12 mouse cellular contexts compared by ENCODE assay signal in genomic region chr17:31705271-31706020, GRCm38 (mm10). TPM values are rescaled to one million over a fixed set of nuclear protein-coding genes. Genes with fewer than 3 reads are reported as not detected.
DNase-seq lines count a peak whose midpoint lies in the region; ATAC-seq and TF ChIP-seq lines count a peak whose summit lies in the region.
"Had no signal": no experiment of that assay in that cellular context is flagged by ENCODE, and none has a peak within 500 bp of the region (broad histone marks: within the 10 kb centered on the region; RNA-seq: fewer than 3 reads in every experiment).

No protein-coding gene starts in this region.

- peak; percentile 79 for DNase-seq in kidney, adult 2 months
- DNase-seq in cerebellum, adult 11 months, result peak; percentile 79
- DNase-seq in gastrocnemius, postnatal 14 days, result peak; percentile 71
- DNase-seq in right cerebral cortex, adult 2 months (ENCODE audit: low spot score in 2 of 2), result peak; percentile 29 to 49
- DNase-seq in thymus, postnatal 25 days, result no peak
- no peak for DNase-seq in lung, adult 2 months
- DNase-seq in retina, postnatal 1 day, result no peak

- H3K27me3 ChIP-seq in kidney, adult 2 months (replicated peaks; ENCODE audit: control insufficient read depth, insufficient read depth, low read length), result no peaks in the 10 kb centered on the region
- no peaks in the 10 kb centered on the region for H3K27me3 ChIP-seq in kidney, embryonic 14.5 days (ENCODE audit: control insufficient read depth, insufficient read depth, low read length)
- H3K27me3 ChIP-seq: embryonic facial prominence, embryonic 12.5 days; midbrain, embryonic 12.5 days had no signal

- H3K27ac ChIP-seq in kidney, adult 2 months (ENCODE audit: insufficient read depth, low read depth, low read length), result no peak overlapping the region
- H3K27ac ChIP-seq in kidney, embryonic 14.5 days (ENCODE audit: low read depth, low read length), result no peak overlapping the region
- H3K27ac ChIP-seq: embryonic facial prominence, embryonic 12.5 days; midbrain, embryonic 12.5 days had no signal

- no peak for ATAC-seq in kidney, embryonic 14.5 days (ENCODE audit: low FRiP score, low TSS enrichment)

- intact Hi-C loops in gastrocnemius, postnatal 14 days (cut with DNase I; ENCODE audit: low total_unique reads), result no loop called here

- no peak overlapping the region for H3K9ac ChIP-seq in kidney, embryonic 14.5 days (ENCODE audit: low read depth, low read length)
- H3K9ac ChIP-seq: embryonic facial prominence, embryonic 12.5 days; midbrain, embryonic 12.5 days had no signal

- H3K9me3 ChIP-seq in kidney, embryonic 14.5 days (ENCODE audit: control insufficient read depth, low read length), result no peaks in the 10 kb centered on the region
- H3K9me3 ChIP-seq: embryonic facial prominence, embryonic 12.5 days; G1E; midbrain, embryonic 12.5 days had no signal

- WGBS in kidney, adult 2 months, result 58% methylated on average over 20 of the region's 20 CpGs
- WGBS in kidney, embryonic 14.5 days, result 59% methylated on average over 20 of the region's 20 CpGs
- 78% methylated on average over 20 of the region's 20 CpGs for WGBS in lung, adult 2 months

- no peaks in the 10 kb centered on the region for H3K36me3 ChIP-seq in kidney, adult 2 months (ENCODE audit: control insufficient read depth, insufficient read depth, low read length)
- no peaks in the 10 kb centered on the region for H3K36me3 ChIP-seq in kidney, embryonic 14.5 days (ENCODE audit: control insufficient read depth, insufficient read depth, low read length)
- H3K36me3 ChIP-seq: embryonic facial prominence, embryonic 12.5 days; G1E; midbrain, embryonic 12.5 days had no signal

- no peak overlapping the region for H3K4me3 ChIP-seq in kidney, adult 2 months (ENCODE audit: insufficient read depth, low read depth, low read length)
- no peak overlapping the region for H3K4me3 ChIP-seq in kidney, embryonic 14.5 days (ENCODE audit: low read length)
- no peak overlapping the region for H3K4me3 ChIP-seq in lung, adult 2 months (replicated peaks; ENCODE audit: extremely low read depth, low read depth, low read length)
- H3K4me3 ChIP-seq: embryonic facial prominence, embryonic 12.5 days; midbrain, embryonic 12.5 days had no signal

- TF ChIP-seq CTCF in kidney, adult 2 months (conservative IDR thresholded peaks at IDR 0.05; ENCODE audit: insufficient read depth, insufficient read length, low read depth, low read length), result no peak
- no peak for TF ChIP-seq CTCF in lung, adult 2 months (IDR thresholded peaks at IDR 0.05; ENCODE audit: insufficient read depth, low read length)

- no peak for TF ChIP-seq POLR2A in kidney, adult 2 months (IDR thresholded peaks at IDR 0.05; ENCODE audit: low read depth, low read length)
- no peak for TF ChIP-seq POLR2A in lung, adult 2 months (IDR thresholded peaks at IDR 0.05; ENCODE audit: borderline replicate concordance, extremely low read depth, low read depth, low read length)

- H3K4me1 ChIP-seq in kidney, adult 2 months (ENCODE audit: control insufficient read depth, insufficient read depth, low read length), result no peaks in the 10 kb centered on the region; the same call in 1 of the 2 replicates
- H3K4me1 ChIP-seq in kidney, embryonic 14.5 days (ENCODE audit: control insufficient read depth, insufficient read depth, low read length), result no peaks in the 10 kb centered on the region
- H3K4me1 ChIP-seq in lung, adult 2 months (ENCODE audit: control insufficient read depth, insufficient read depth, low read length), result peaks cover 2% of the 10 kb centered on the region; the same call in 1 of the 2 replicates
- H3K4me1 ChIP-seq: midbrain, embryonic 12.5 days had no signal

- no peak overlapping the region for H3K4me2 ChIP-seq in kidney, embryonic 14.5 days (replicated peaks; ENCODE audit: low read depth, low read length)
- H3K4me2 ChIP-seq: embryonic facial prominence, embryonic 12.5 days; midbrain, embryonic 12.5 days had no signal

RNA-seq across cellular contexts. Expression of gene Cryaa, which starts 27.8 kb away (rescaled TPM):
- 0.86 and 0.99 TPM in 2 replicates for polyA plus RNA-seq in kidney, adult 2 months (2012; rRNA removed)
- polyA plus RNA-seq in kidney, embryonic 14.5 days (2014; fragmentation: Nextera tagmentation; extraction: Ambion mirVana), result not detected in 2 replicates
- total RNA-seq in gastrocnemius, postnatal 14 days (2021), result not detected
- polyA plus RNA-seq in lung, adult 2 months (2012; rRNA removed), result 2.5 and 2.9 TPM in 2 replicates
- total RNA-seq: G1E had no signal
- polyA plus RNA-seq: G1E; midbrain, embryonic 12.5 days; testis, adult 2 months had no signal

RNA-seq across cellular contexts. Expression of gene U2af1, which starts 46.8 kb away (rescaled TPM):
- 45.0 and 61.3 TPM in 2 replicates for polyA plus RNA-seq in kidney, adult 2 months (2012; rRNA removed)
- polyA plus RNA-seq in kidney, embryonic 14.5 days (2014; fragmentation: Nextera tagmentation; extraction: Ambion mirVana), result 195 and 380 TPM in 2 replicates
- total RNA-seq in gastrocnemius, postnatal 14 days (2021), result 10 to 100 TPM; 69.9 to 83.9 TPM
- 35.1 and 49.0 TPM in 2 replicates for polyA plus RNA-seq in lung, adult 2 months (2012; rRNA removed)

Comparison
In these comparisons a context has a peak if more than half of its experiments do, and no peak if none do; other contexts are left out.
1. DNase-seq: peak in kidney, adult 2 months (single experiment), cerebellum, adult 11 months (single experiment), gastrocnemius, postnatal 14 days (single experiment) and right cerebral cortex, adult 2 months (2 of 2); none in thymus, postnatal 25 days (single experiment), lung, adult 2 months (single experiment) and retina, postnatal 1 day (single experiment).